Mouse (Mus musculus) spleen, adult 12 weeks (tissue): ENCODE measurements around the gene Sfxn2.
"Not testable (repeated sequence)": the region's sequence is repeated elsewhere in the genome, so short reads cannot be mapped to it uniquely, and the experiment has no call there.

Experiments used
- DNase-seq: peaks from one replicate; pipeline ENCODE4 v3.0.0; 2022; ENCODE audit warnings: low spot score

Sfxn2 gene

GRCm38 (mm10) chr19:46542750-46543149 is 30.4 kb upstream of the Sfxn2 start:
- DNase-seq = no peak

GRCm38 (mm10) chr19:46547565-46547964 is 25.6 kb upstream of the Sfxn2 start:
- no peak for DNase-seq

GRCm38 (mm10) chr19:46548110-46548509 is 25.1 kb upstream of the Sfxn2 start:
- no peak for DNase-seq

GRCm38 (mm10) chr19:46550385-46550784 is 22.8 kb upstream of the Sfxn2 start:
- DNase-seq = no peak

- no peak for DNase-seq
These were observed 20.7 kb upstream of the Sfxn2 start for GRCm38 (mm10) chr19:46552496-46552895.

- peak; percentile 24 for DNase-seq
These were observed 19.6 kb upstream of the Sfxn2 start for GRCm38 (mm10) chr19:46553541-46553955.

GRCm38 (mm10) chr19:46558009-46558408 is 15.2 kb upstream of the Sfxn2 start:
- no peak for DNase-seq

GRCm38 (mm10) chr19:46558631-46559030 is 14.5 kb upstream of the Sfxn2 start:
- no peak for DNase-seq

- no peak for DNase-seq
These were observed 11.0 kb upstream of the Sfxn2 start for GRCm38 (mm10) chr19:46562132-46562531.

GRCm38 (mm10) chr19:46562581-46563515 is 10.3 kb upstream of the Sfxn2 start:
- DNase-seq = no peak

- DNase-seq = no peak
These were observed 9.6 kb upstream of the Sfxn2 start for GRCm38 (mm10) chr19:46563603-46564002.

GRCm38 (mm10) chr19:46564043-46564462 is 9.1 kb upstream of the Sfxn2 start:
- DNase-seq = no peak

GRCm38 (mm10) chr19:46571211-46571877 is 1.8 kb upstream of the Sfxn2 start:
- DNase-seq = not testable (repeated sequence)

- DNase-seq = no peak
These were observed 1.3 kb upstream of the Sfxn2 start for GRCm38 (mm10) chr19:46571878-46572244.

- no peak for DNase-seq
These were observed 617 bp upstream of the Sfxn2 start for GRCm38 (mm10) chr19:46572548-46572947.

- no peak for DNase-seq
These were observed 825 bp downstream of the Sfxn2 start for GRCm38 (mm10) chr19:46573990-46574389.

- no peak for DNase-seq
These were observed 2.0 kb downstream of the Sfxn2 start for GRCm38 (mm10) chr19:46575196-46575595.

GRCm38 (mm10) chr19:46587823-46588508 is 14.8 kb downstream of the Sfxn2 start:
- peak; percentile 54 for DNase-seq

GRCm38 (mm10) chr19:46591575-46591974 is 18.4 kb downstream of the Sfxn2 start:
- DNase-seq = no peak

GRCm38 (mm10) chr19:46592751-46593439 is 19.7 kb downstream of the Sfxn2 start:
- DNase-seq = no peak

- DNase-seq = no peak
These were observed 25.0 kb downstream of the Sfxn2 start for GRCm38 (mm10) chr19:46598187-46598586.

- DNase-seq = peak; percentile 88
These were observed 25.6 kb downstream of the Sfxn2 start, which contains the start of gene Wbp1l for GRCm38 (mm10) chr19:46598720-46599252. Gene Wbp1l (plus strand): TSS chr19:46599084.
